Mouse (Mus musculus): Measurements from ENCODE around the gene Hsd3b5.
"Not testable (repeated sequence)": the region's sequence is repeated elsewhere in the genome, so short reads cannot be mapped to it uniquely, and the experiment has no call there.

Hsd3b5 gene

DNA sequence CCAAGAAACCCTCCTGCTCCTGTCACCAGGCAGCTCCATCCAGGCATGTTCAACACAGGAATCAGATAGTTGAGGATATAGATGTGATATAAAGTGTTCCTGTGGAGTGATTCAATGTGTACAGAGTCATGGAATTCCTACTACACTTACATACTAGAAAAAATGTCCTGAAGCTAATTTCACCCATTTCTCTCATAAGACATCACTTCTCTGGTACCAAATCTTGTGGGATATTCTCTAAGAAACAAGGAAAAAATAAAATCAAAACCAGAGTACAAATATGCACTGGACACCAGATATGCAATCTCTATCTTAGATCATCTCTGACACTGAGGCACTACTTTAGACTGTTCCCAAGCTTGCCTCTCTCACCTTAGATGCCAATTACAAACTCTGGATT, at the start of gene Hsd3b5:
TSS of gene Hsd3b5 (minus strand) at position 101 of the 400 bp plus-strand sequence.
- DNase-seq (ENCODE audit: low spot score): no peak

DNA sequence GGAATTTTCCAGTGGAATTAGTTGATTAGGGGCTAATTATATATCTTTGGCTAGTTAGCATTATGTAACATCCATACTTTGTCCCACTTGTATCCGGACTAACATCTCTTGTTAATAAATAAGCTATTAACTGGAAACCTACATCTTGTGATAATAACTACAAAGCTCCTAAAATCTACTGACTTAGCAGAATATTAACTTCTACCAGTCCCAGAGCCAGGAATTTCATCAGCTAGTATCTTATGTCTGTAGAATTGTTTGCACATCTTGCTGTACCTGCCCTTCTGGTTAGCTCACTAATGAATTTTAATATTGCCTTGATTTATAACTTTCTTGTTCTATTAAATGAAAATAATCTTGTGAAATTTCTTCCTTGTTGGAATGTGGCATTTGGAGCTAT, 5.1 kb upstream of the Hsd3b5 start:
- DNase-seq (ENCODE audit: low spot score): no peak

DNA sequence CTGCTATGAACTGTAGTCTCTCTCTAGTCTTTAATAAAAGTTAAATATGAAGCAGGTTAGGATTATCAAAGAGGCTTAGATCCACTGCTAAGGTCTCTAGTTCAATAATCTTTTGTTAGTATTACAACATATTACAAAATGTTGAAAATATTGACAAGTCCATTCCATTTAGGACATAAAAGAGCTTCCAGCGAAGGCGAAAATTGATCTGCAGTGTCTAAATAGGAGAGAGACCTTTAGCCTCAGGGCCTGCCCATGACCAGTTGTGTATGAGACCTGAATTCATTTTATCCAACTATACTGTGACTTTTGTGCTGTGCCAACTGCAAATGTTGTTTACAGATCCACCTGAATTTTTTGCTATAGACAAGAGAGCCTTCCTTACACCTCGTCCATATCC, 419 bp downstream of the Hsd3b5 start:
- DNase-seq (ENCODE audit: low spot score): no peak

DNA sequence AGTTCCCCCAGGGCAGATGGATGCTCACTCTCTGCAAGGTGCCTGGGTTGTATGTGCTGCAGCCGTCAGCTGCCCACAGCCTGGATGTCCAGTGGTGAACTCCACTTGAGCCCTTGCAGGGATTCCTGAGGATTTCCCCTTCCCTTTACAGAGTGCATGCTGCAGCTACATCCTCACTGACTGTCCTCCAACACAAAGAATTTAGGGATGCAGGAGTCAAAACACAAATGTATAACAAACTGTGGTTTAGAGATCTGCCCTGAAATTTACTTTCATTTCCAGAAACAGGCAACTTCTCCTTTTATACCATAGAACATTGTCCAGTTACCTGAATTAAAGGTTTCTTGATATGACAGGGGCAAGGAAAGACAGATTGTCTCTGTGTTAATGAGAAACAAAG, 13.3 kb downstream of the Hsd3b5 start:
- not testable (repeated sequence) for DNase-seq (ENCODE audit: low spot score)

DNA sequence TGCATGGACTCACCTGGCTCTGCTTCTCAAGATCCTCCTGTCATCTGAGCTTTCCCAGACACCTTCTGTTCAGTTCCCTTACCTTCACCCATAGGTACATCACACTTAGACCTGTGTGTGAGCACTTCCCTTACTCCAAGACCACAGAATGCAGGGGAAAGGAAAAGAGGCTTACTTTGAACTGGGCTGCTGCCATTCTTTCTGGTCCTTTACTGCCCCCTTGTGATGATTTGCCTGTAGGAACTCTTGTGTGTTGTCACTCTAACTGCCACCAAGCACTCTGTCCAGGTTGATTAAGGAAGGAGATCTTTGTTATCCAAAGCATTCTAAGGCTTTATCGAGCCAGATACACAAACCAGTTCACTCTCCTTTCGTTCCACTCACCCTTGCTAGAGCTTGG, 13.8 kb downstream of the Hsd3b5 start:
- not testable (repeated sequence) for DNase-seq (ENCODE audit: low spot score)

DNA sequence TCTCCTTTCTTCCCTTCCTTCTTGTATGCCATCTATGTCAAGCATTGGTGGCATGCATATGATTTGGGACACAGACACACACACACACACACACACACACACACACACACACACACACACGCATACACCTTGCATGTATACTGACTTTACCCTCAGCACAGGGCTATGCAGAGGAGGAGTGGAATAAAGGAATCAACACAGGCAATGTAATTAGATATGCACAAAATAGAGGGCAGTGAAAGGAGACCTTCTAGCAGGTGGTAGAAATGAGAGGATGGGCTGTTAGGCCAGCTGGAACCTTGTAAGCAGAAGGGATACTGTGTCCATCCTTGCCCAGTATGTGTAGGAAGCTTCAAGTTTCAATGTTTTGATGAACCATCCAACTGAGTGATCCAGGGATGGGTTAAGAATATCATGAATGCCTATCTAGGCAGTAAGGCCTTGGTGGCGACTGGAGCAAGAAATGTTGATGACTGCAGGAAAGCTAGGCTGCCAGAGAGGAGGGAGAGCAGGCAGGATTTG, 15.6 kb downstream of the Hsd3b5 start:
- not testable (repeated sequence) for DNase-seq (ENCODE audit: low spot score)

DNA sequence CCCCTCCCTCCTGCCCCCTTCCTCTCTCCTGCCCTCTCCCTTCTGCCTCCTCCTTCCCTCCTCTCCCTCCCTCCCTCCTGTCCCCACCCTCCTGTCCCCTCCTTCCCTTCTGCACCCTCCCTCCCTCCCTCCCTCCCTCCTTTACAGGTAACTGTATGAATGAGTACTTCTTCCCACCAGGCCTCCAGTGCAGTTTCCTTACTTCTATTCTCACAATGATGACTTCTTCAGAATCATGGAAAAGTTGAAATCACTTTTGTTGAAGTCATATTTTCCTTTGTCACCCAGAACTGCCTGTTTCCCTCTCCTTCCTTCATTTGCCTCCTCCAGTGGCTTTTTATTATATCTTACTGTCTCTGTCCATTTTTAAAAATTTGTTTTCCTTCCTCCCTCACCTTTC, 16.1 kb downstream of the Hsd3b5 start:
- no peak for DNase-seq (ENCODE audit: low spot score)

DNA sequence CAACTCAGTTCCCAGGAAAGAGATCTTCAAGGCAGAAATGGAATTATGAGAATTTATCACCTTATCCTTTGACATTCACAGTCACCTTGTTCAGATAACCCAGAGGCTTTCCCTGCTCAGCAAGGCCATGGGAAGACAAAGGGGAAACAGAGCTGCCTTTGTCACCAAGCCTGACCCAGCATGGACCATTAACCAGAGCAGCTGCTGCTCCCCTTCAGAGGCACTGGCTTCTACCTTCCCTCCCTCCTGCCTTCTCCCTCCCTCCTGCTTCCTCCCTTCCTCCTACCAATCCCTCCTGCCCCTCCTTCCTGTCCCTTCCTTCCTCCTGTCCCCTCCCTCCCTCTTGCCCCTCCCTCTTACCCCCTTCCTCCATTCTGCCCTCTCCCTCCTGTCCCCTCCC, 16.5 kb downstream of the Hsd3b5 start:
- not testable (repeated sequence) for DNase-seq (ENCODE audit: low spot score)

DNA sequence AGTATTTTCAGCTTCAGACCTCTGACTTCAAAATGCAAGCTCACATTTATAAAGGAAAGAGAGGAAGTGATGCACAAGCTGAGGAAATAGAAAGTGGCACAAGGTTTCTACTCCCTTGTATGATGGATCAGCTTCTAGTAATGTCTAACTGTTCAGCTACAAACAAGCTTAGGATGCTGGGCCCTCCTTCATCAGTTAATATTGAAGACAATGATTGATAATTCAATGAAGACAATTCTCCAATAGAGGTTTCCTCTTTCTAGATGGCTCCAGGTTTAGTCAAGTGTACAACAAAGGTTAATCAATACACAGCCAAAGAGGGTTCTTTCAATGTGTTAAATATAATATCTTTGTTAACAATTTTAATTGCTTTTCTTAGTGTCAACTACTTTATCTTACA, 41.3 kb downstream of the Hsd3b5 start, which contains the start of gene Gm10681:
TSS of gene Gm10681 (minus strand) at position 101 of the 400 bp plus-strand sequence.
- no peak for DNase-seq (ENCODE audit: low spot score)

DNA sequence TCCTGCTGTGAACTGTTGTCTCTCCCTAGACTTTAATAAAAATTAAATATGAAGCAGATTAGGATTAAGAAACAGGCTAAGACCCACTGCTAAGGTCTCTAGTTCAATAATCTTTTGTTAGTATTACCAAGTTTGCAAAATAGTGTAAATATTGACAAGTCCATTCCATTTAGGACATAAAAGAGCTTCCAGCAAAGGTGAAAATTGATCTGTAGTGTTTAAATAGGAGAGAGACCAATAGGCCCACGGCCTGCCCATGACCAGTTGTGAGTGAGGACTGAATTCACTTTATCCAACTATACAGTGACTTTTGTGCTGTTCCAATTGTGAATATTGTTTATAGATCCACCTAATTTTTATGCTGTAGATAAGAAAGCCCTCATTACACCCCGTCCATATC, 42.3 kb downstream of the Hsd3b5 start:
- DNase-seq (ENCODE audit: low spot score): no peak

DNA sequence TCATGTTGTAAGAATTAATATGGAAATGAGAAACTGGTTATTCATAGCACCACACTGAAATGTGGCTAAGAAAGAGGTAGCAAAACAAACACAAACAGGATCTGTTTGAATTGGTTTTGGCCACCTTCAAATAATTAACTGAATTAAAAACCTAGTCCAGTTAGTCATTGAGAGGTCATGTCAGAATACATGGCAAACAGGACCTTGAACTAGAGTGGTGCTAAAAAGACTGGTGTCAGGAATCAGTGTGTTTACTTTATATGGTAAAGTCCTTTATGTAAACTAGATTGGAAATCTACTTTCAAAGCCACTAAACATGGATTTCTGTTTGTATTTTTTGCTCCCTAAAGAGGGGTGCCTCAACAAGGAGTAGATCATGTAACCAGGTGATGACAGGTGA, 47.4 kb downstream of the Hsd3b5 start:
- not testable (repeated sequence) for DNase-seq (ENCODE audit: low spot score)

DNA sequence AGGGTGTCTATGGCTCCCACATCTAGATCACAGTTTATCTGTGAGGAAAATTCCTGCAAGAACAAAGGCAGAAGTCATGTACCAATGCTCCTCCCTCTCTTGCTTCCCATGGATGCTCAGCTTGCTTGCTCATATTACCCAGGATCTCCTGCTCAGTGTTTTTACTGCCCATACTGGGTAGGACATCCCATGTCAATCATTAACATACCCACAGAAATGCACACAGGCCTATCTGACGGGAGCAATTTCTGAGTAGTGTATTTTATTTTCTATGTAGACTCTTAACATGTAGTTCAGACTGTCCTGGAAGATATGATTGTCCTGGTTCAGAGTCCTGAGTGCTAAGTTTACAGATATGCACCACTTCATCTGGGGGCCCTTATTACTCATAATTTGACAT, 47.9 kb downstream of the Hsd3b5 start:
- not testable (repeated sequence) for DNase-seq (ENCODE audit: low spot score)

DNA sequence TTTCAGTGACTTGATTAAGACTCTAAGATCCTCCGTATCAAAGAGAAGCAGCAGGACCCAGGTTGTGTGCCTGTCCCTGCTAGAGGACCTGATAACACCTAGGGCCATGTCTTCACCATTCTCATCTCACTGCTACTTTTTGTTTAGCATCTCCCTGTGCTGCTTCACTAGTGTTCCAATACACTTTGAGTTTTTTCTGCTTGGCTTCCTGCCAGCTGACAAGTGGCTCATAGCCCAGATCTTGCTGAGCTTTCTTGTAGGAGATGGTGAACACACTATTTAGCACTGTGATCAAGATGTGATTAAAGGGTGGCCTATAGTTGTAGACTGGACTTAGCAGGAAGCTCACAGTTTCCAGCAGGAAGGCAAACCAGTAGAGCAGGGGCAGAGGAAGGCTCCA, 49.0 kb downstream of the Hsd3b5 start:
- DNase-seq (ENCODE audit: low spot score): not testable (repeated sequence)
